12 mouse cellular contexts compared by ENCODE assay signal in genomic region chr2:72054736-72055135, GRCm38 (mm10).
DNase-seq lines count a peak whose midpoint lies in the region; ATAC-seq and TF ChIP-seq lines count a peak whose summit lies in the region.
"Had no signal": no experiment of that assay in that cellular context is flagged by ENCODE, and none has a peak within 500 bp of the region (broad histone marks: within the 10 kb centered on the region; RNA-seq: fewer than 3 reads in every experiment).

No protein-coding gene starts in this region.

- H3K9ac ChIP-seq in heart, embryonic 11.5 days (ENCODE audit: low read depth, low read length): no peak overlapping the region; the same call in 1 of the 2 replicates
- H3K9ac ChIP-seq in kidney, embryonic 15.5 days: no peak overlapping the region
- H3K9ac ChIP-seq: forebrain, embryonic 13.5 days; liver, embryonic 12.5 days; midbrain, embryonic 12.5 days had no signal

- H3K27me3 ChIP-seq in heart, embryonic 11.5 days (ENCODE audit: control insufficient read depth, insufficient read depth, low read length): no peaks in the 10 kb centered on the region
- H3K27me3 ChIP-seq in kidney, embryonic 15.5 days: no peaks in the 10 kb centered on the region
- H3K27me3 ChIP-seq: liver, embryonic 12.5 days; midbrain, embryonic 12.5 days had no signal

- H3K9me3 ChIP-seq in heart, embryonic 11.5 days (replicated peaks; ENCODE audit: control insufficient read depth, low read length): no peaks in the 10 kb centered on the region
- no peaks in the 10 kb centered on the region for H3K9me3 ChIP-seq in kidney, embryonic 15.5 days (replicated peaks)
- H3K9me3 ChIP-seq: forebrain, embryonic 13.5 days; liver, embryonic 12.5 days; midbrain, embryonic 12.5 days had no signal

- peak overlapping the region; percentile 42 for H3K4me3 ChIP-seq in layer of hippocampus, adult 2 months
- H3K4me3 ChIP-seq in heart, embryonic 11.5 days (ENCODE audit: low read depth, low read length): peak overlapping the region; percentile 10; the same call in 1 of the 2 replicates
- peak overlapping the region; percentile 19 for H3K4me3 ChIP-seq in kidney, embryonic 15.5 days (replicated peaks)
- H3K4me3 ChIP-seq: forebrain, embryonic 13.5 days; liver, embryonic 12.5 days; midbrain, embryonic 12.5 days had no signal

- ATAC-seq in heart, embryonic 11.5 days (replicated peaks; ENCODE audit: insufficient number of reproducible peaks, low FRiP score, low TSS enrichment): no peak; the same call in 1 of the 2 replicates
- ATAC-seq in kidney, embryonic 15.5 days (replicated peaks; ENCODE audit: low FRiP score): no peak
- ATAC-seq in megakaryocyte progenitor cell, adult 5-6 weeks (replicated peaks; ENCODE audit: poor library complexity): no peak
- ATAC-seq: forebrain, embryonic 13.5 days; intestine, embryonic 16.5 days; liver, embryonic 12.5 days had no signal

- 20% methylated on average over 6 of the region's 6 CpGs for WGBS in heart, embryonic 11.5 days (ENCODE audit: insufficient replicate concordance)
- WGBS in kidney, embryonic 15.5 days: 73% methylated on average over 6 of the region's 6 CpGs

- DNase-seq in adrenal gland, adult (ENCODE audit: inconsistent age in 2 of 2, low spot score in 1 of 2): peak; percentile 49 to 87
- no peak for DNase-seq in adrenal gland, postnatal 25 days
- no peak for DNase-seq in layer of hippocampus, adult 2 months (ENCODE audit: low spot score in 2 of 2)
- DNase-seq in layer of hippocampus, adult 18-20 months (ENCODE audit: low spot score in 2 of 2): no peak
- no peak for DNase-seq in right cerebral cortex, postnatal 10 days (ENCODE audit: low spot score in 2 of 2)

- peak overlapping the region; percentile 59 for H3K4me2 ChIP-seq in heart, embryonic 11.5 days
- peak overlapping the region; percentile 39 for H3K4me2 ChIP-seq in kidney, embryonic 15.5 days
- H3K4me2 ChIP-seq: forebrain, embryonic 13.5 days; liver, embryonic 12.5 days; midbrain, embryonic 12.5 days had no signal

- peak overlapping the region; percentile 78 for H3K27ac ChIP-seq in layer of hippocampus, adult 2 months
- peak overlapping the region; percentile 71; the same call in 1 of the 2 replicates for H3K27ac ChIP-seq in heart, embryonic 11.5 days (ENCODE audit: low read depth, low read length)
- peak overlapping the region; percentile 41 for H3K27ac ChIP-seq in kidney, embryonic 15.5 days
- H3K27ac ChIP-seq: forebrain, embryonic 13.5 days; liver, embryonic 12.5 days; midbrain, embryonic 12.5 days had no signal

- H3K36me3 ChIP-seq in heart, embryonic 11.5 days (ENCODE audit: control insufficient read depth, insufficient read depth, low read length): no peaks in the 10 kb centered on the region
- no peaks in the 10 kb centered on the region for H3K36me3 ChIP-seq in kidney, embryonic 15.5 days
- H3K36me3 ChIP-seq: liver, embryonic 12.5 days; midbrain, embryonic 12.5 days had no signal

- H3K4me1 ChIP-seq in heart, embryonic 11.5 days (ENCODE audit: control insufficient read depth, insufficient read depth, low read length): peaks cover 19% of the 10 kb centered on the region; the same call in 1 of the 2 replicates
- peaks cover 16% of the 10 kb centered on the region for H3K4me1 ChIP-seq in kidney, embryonic 15.5 days

- TF ChIP-seq CTCF in layer of hippocampus, adult 2 months (conservative IDR thresholded peaks at IDR 0.05): no peak

Comparison
In these comparisons a context has a peak if more than half of its experiments do, and no peak if none do; other contexts are left out.
1. DNase-seq: peak in adrenal gland, adult (2 of 2); none in adrenal gland, postnatal 25 days (single experiment), layer of hippocampus, adult 2 months (0 of 2), layer of hippocampus, adult 18-20 months (0 of 2) and right cerebral cortex, postnatal 10 days (0 of 2).
2. Peak in every context shown above with its lines, with median percentiles within 50 percentile points of each other: H3K27ac ChIP-seq and H3K4me3 ChIP-seq.